Mouse (Mus musculus): ENCODE results near the gene Cpped1.

The Cpped1 gene

DNA sequence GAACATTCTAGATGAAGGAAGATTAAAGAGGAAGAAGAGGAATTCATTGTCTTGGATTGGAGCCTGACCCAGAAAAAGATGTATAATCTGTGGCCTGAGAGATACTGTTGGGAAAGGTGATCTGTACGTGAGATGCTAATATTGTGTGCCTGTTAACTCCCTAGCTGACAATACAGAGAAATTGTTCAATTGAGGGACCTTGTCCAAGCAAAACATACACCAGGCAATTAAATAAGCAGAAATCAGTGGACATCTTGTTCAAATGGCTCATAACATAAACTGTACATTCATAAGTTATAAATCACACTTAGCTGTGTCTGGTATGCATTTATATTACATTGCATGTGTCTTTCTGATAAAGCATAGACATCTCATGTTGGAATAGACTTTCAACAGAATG lies 134.9 kb downstream of the Cpped1 start:
- DNase-seq (ENCODE audit: low read depth, low spot score): no peak

DNA sequence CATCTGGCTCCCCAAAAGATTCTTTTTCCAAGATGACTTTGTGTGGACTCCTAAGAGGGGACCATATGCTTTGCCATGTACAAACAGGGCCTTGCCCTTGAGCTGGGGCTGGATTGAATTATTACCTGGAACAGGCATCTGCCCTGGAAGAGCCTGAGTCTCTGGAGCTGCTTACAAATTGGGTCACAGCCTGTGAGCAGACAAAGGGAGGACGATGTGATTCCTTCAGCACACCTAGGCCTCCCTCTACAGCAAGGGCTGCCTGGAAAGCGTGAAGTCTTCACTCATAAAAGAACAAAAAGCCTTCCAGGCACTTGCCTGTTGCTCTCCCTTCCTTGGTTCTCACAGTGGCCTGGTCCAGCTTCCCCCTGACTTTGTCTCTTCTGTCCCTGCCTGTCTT lies 136.9 kb downstream of the Cpped1 start:
- no peak for DNase-seq (ENCODE audit: low read depth, low spot score)

DNA sequence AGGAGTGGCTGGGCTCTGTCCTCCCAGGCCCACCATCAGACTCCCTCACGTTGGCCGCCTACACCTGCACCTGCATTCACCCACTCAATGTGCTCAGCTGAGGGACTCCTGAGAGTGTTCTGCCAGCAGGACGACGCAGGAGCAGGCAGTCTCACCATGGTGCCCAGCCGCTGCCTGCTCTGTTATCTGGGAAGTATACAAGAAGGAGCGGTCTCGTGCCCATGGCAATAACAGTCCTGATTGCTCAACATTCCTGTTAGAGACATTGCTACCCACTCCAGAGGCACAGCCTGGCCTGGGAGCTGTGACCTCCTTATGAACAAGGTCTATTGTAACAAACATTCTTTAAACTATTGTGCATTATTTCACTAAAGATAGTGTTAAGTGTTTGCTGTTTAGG lies 151.3 kb downstream of the Cpped1 start:
- no peak for DNase-seq (ENCODE audit: low read depth, low spot score)

DNA sequence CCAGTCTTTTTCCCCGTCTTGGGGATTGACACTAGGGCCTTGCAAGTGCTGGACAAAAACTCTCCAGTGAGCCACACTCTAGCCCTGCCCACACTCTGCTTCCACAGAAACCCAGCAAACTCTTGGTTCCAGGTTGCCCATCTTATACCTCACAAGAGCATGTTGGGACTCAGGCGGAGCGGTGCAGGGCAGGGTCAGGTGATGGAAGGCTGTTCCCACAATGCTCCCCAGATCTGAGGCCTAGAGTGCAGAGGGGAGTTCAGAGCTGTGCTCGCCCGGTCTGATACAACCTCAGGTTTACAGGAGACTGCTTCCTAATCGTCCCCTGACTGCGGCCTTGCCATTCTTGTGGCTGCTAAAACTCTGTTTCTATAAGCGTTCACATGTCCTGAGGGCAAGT lies 151.8 kb downstream of the Cpped1 start:
- DNase-seq (ENCODE audit: low read depth, low spot score): no peak

DNA sequence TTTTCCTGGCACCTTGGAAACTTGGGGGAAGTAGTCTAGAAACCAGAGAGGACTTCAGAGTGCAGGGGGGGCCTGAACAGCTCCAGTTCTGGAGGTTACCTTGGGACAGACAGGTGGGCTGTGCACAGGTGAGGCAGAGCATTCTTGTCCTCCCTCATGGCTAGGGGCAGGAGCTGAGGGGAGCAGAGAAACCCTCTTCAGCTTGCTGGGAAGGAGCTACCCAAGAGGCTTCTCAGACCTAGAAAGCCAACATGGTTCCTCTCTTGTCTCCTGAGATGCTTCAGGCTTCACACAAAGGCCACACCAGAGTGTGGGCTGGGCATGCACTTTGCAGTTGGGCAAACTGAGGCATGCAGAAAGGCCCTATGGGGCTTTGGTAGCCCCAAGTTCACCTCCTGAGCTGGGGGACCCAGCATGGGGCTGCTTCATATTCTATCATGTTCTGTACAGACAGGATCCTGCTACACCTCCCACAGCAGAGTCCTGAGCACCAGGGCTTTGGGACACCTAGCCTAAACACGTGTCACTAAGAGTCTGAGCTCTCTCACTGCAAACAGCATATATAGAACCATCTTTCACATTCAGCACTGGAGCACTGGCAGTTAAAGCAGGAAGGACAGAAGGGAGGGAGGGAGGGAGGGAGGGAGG lies 152.5 kb downstream of the Cpped1 start:
- no peak for DNase-seq (ENCODE audit: low read depth, low spot score)

DNA sequence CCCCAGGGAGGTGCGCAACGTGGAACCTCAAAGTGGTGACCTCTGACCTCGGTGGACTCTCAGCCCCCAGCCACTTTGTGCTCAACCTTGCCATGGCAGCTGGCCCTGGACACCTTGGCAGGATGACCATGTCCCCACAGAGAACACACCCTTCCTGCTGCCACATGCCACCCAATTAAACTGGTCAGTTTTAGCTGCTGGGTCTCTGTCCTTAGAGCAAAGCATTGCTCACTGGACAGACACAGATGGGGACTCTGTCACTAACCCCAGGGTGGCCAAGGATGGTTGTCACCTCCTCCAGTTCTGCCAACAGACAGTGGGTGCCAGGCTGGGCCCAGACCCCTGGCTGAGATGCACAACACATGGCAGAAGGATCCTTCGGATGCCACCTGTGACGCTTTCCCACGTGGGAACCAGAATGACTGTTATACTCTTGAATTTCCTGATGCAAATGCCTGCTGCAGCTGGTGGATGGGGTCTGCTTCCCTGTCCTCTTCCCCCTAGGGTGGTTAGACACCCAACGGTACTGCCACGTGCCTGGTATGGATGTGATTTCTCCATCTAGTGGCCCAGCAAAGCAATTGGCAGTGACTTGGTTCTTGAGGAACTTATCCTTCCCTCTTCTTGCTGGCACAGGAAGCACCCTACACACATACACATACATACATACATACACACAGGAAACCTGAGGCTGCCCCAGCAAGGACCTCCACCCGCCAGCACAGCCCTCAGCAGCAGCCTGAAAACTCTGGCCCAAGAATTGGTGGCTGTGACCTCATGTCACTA lies 153.8 kb downstream of the Cpped1 start:
- DNase-seq (ENCODE audit: low read depth, low spot score): no peak

DNA sequence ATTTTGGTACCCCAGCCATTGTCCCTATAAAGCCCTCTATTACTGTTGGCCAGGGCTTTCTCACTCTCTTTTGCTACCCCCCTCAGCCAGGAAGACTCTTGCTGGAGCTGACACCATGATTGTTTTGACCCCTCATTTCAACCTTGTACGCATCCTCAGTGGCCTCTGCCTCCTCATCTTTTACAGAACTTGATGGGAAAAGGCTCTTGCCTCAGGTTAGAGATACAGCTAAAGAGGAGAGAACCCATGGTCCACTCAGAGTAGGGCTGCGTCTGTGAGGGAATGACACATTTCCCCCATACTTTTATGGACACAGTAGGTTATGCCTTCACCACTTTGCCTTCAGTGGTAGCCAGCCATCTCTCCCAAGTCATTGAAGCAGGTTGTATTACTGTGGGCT lies 155.1 kb downstream of the Cpped1 start:
- DNase-seq (ENCODE audit: low read depth, low spot score): no peak

Data from A20 (cell line).